Mouse (Mus musculus): ENCODE results near the gene Rreb1. TPM values are rescaled to one million over a fixed set of nuclear protein-coding genes. Genes with fewer than 3 reads are reported as not detected.

Gene Rreb1
- polyA plus RNA-seq, 1 experiment from 2014 or later: 4.4 TPM

GRCm38 (mm10) chr13:37946734-37947133 lies 168.5 kb downstream of the Rreb1 start:
- Histone ChIP-seq H3K9me3 (ENCODE audit: low read length) (no peaks in the 10 kb centered on the region), H3K4me2 (ENCODE audit: low read depth, low read length) (no peak overlapping the region), H3K9ac (replicated peaks) (no peak overlapping the region), H3K36me3 (replicated peaks; ENCODE audit: insufficient read depth, low read length) (peaks cover 38% of the 10 kb centered on the region), H3K4me1 (ENCODE audit: insufficient read depth) (peaks cover 10% of the 10 kb centered on the region; the same call in 1 of the 2 replicates), H3K4me3 (ENCODE audit: low read depth, low read length) (no peak overlapping the region), H3K27ac (ENCODE audit: low read depth) (no peak overlapping the region), H3K27me3 (ENCODE audit: insufficient read depth, low read length) (no peaks in the 10 kb centered on the region)
- TF ChIP-seq CTCF (IDR thresholded peaks at IDR 0.05; ENCODE audit: low read depth): peak; percentile 94
- TF ChIP-seq EP300 (IDR thresholded peaks at IDR 0.05; ENCODE audit: low read depth): no peak
- ATAC-seq (0 out of 2 replicates have a peak, but pooled peaks have one; percentile 19), DNase-seq (peak; percentile 89)
- 25% methylated on average over 6 of the region's 6 CpGs for WGBS (ENCODE audit: insufficient replicate concordance)

- Histone ChIP-seq H3K27ac (ENCODE audit: low read depth) (no peak overlapping the region), H3K4me2 (ENCODE audit: low read depth, low read length) (no peak overlapping the region), H3K36me3 (replicated peaks; ENCODE audit: insufficient read depth, low read length) (peaks cover 28% of the 10 kb centered on the region), H3K27me3 (ENCODE audit: insufficient read depth, low read length) (no peaks in the 10 kb centered on the region), H3K9me3 (ENCODE audit: low read length) (no peaks in the 10 kb centered on the region), H3K9ac (replicated peaks) (no peak overlapping the region), H3K4me3 (ENCODE audit: low read depth, low read length) (no peak overlapping the region), H3K4me1 (ENCODE audit: insufficient read depth) (no peaks in the 10 kb centered on the region)
- DNase-seq (no peak), ATAC-seq (no peak)
- TF ChIP-seq EP300 (IDR thresholded peaks at IDR 0.05; ENCODE audit: low read depth): no peak
- TF ChIP-seq CTCF (IDR thresholded peaks at IDR 0.05; ENCODE audit: low read depth): no peak
- WGBS (ENCODE audit: insufficient replicate concordance): 71% methylated on average over 6 of the region's 6 CpGs
Measured at GRCm38 (mm10) chr13:37952981-37953380, 174.8 kb downstream of the Rreb1 start.

GRCm38 (mm10) chr13:37954318-37954717 lies 176.1 kb downstream of the Rreb1 start:
- ATAC-seq: no peak

GRCm38 (mm10) chr13:37958498-37959238 lies 180.5 kb downstream of the Rreb1 start:
- Histone ChIP-seq H3K27ac (ENCODE audit: low read depth) (peak overlapping the region; percentile 85), H3K27me3 (ENCODE audit: insufficient read depth, low read length) (no peaks in the 10 kb centered on the region), H3K4me2 (ENCODE audit: low read depth, low read length) (no peak overlapping the region), H3K4me3 (ENCODE audit: low read depth, low read length) (no peak overlapping the region), H3K9me3 (ENCODE audit: low read length) (no peaks in the 10 kb centered on the region), H3K9ac (replicated peaks) (no peak overlapping the region), H3K4me1 (ENCODE audit: insufficient read depth) (peaks cover 17% of the 10 kb centered on the region), H3K36me3 (replicated peaks; ENCODE audit: insufficient read depth, low read length) (no peaks in the 10 kb centered on the region)
- ATAC-seq (peak; percentile 82), DNase-seq (peak; percentile 48)
- no peak for TF ChIP-seq CTCF (IDR thresholded peaks at IDR 0.05; ENCODE audit: low read depth)
- TF ChIP-seq EP300 (IDR thresholded peaks at IDR 0.05; ENCODE audit: low read depth): peak; percentile 71
- WGBS (ENCODE audit: insufficient replicate concordance): 63% methylated on average over 18 of the region's 18 CpGs

More at GRCm38 (mm10) chr13:37954318-37954717, 176.1 kb downstream of the Rreb1 start:
- Histone ChIP-seq H3K27ac (ENCODE audit: low read depth) (no peak overlapping the region), H3K4me2 (ENCODE audit: low read depth, low read length) (no peak overlapping the region), H3K9me3 (ENCODE audit: low read length) (no peaks in the 10 kb centered on the region), H3K9ac (replicated peaks) (no peak overlapping the region), H3K27me3 (ENCODE audit: insufficient read depth, low read length) (no peaks in the 10 kb centered on the region), H3K4me3 (ENCODE audit: low read depth, low read length) (no peak overlapping the region), H3K4me1 (ENCODE audit: insufficient read depth) (peaks cover 7% of the 10 kb centered on the region; the same call in 1 of the 2 replicates), H3K36me3 (replicated peaks; ENCODE audit: insufficient read depth, low read length) (peaks cover 16% of the 10 kb centered on the region; the same call in 1 of the 2 replicates)
- 52% methylated on average over 1 of the region's 1 CpGs for WGBS (ENCODE audit: insufficient replicate concordance)
- TF ChIP-seq CTCF (IDR thresholded peaks at IDR 0.05; ENCODE audit: low read depth): no peak
- no peak for TF ChIP-seq EP300 (IDR thresholded peaks at IDR 0.05; ENCODE audit: low read depth)
- no peak for DNase-seq

GRCm38 (mm10) chr13:37959239-37959907 lies 181.2 kb downstream of the Rreb1 start:
- Histone ChIP-seq H3K27ac (ENCODE audit: low read depth) (peak overlapping the region; percentile 85), H3K4me2 (ENCODE audit: low read depth, low read length) (no peak overlapping the region), H3K4me1 (ENCODE audit: insufficient read depth) (peaks cover 24% of the 10 kb centered on the region), H3K9ac (replicated peaks) (no peak overlapping the region), H3K36me3 (replicated peaks; ENCODE audit: insufficient read depth, low read length) (no peaks in the 10 kb centered on the region), H3K9me3 (ENCODE audit: low read length) (no peaks in the 10 kb centered on the region), H3K4me3 (ENCODE audit: low read depth, low read length) (no peak overlapping the region), H3K27me3 (ENCODE audit: insufficient read depth, low read length) (no peaks in the 10 kb centered on the region)
- no peak for DNase-seq
- no peak for ATAC-seq
- WGBS (ENCODE audit: insufficient replicate concordance): 68% methylated on average over 15 of the region's 15 CpGs
- TF ChIP-seq CTCF (IDR thresholded peaks at IDR 0.05; ENCODE audit: low read depth) (no peak), EP300 (IDR thresholded peaks at IDR 0.05; ENCODE audit: low read depth) (no peak)

GRCm38 (mm10) chr13:37959936-37960335 lies 181.7 kb downstream of the Rreb1 start:
- Histone ChIP-seq H3K4me2 (ENCODE audit: low read depth, low read length) (no peak overlapping the region), H3K27me3 (ENCODE audit: insufficient read depth, low read length) (no peaks in the 10 kb centered on the region), H3K27ac (ENCODE audit: low read depth) (peak overlapping the region; percentile 85; the same call in 1 of the 2 replicates), H3K36me3 (replicated peaks; ENCODE audit: insufficient read depth, low read length) (no peaks in the 10 kb centered on the region), H3K9ac (replicated peaks) (no peak overlapping the region), H3K4me1 (ENCODE audit: insufficient read depth) (peaks cover 30% of the 10 kb centered on the region), H3K4me3 (ENCODE audit: low read depth, low read length) (no peak overlapping the region), H3K9me3 (ENCODE audit: low read length) (no peaks in the 10 kb centered on the region)
- DNase-seq (no peak), ATAC-seq (no peak)
- WGBS (ENCODE audit: insufficient replicate concordance): 74% methylated on average over 7 of the region's 7 CpGs
- TF ChIP-seq CTCF (IDR thresholded peaks at IDR 0.05; ENCODE audit: low read depth): no peak
- TF ChIP-seq EP300 (IDR thresholded peaks at IDR 0.05; ENCODE audit: low read depth): no peak

All from liver, postnatal 0 days (tissue).